Mouse (Mus musculus): ENCODE results near the gene Tmem236.
"Not testable (repeated sequence)": the region's sequence is repeated elsewhere in the genome, so short reads cannot be mapped to it uniquely, and the experiment has no call there.

The Tmem236 gene

DNA sequence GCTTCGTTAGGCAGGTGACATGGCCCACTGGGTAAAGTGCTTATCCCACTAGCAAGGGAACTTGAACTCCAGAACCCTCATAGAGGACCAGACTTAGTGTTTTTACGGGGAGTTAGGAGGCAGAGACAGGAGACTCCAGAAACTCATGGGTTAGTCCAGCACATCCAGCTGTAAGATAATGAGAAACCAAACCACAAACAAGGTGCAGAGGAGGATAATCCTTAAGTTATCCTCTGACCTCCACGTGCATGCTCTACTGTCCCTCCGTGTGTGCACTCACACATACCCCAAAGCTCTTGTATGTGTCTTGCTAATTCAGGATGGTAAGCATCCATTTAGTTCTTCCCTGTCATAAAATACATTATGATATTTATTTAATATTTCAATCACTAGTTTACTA is 17.3 kb downstream of the Tmem236 start:
- DNase-seq (ENCODE audit: low spot score in 2 of 2) = no peak

DNA sequence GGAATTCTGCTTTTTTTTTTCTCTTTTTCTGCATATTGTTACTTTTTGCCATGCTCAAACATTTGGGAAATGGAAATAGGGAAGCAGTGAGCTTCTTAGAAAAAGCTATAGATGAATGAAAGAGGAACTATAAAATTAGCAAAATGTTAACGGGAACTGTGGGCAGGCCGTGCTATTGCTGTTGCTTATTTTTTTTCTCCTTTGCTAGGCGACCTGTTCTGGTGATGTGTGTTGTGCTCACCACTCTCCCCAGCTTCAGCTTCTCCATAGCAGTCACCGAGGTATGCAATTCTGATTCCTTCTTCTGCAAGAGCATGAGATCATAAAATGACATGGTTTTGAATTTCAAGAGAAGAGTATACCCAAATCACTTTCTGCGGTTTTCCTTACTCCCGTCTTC is 17.7 kb downstream of the Tmem236 start:
- DNase-seq (ENCODE audit: low spot score in 2 of 2) = no peak

- not testable (repeated sequence) for DNase-seq (ENCODE audit: low spot score in 2 of 2)
Observed at GRCm38 (mm10) chr2:14198325-14198903, 24.1 kb downstream of the Tmem236 start.

- DNase-seq (ENCODE audit: low spot score in 2 of 2) = no peak
Observed at GRCm38 (mm10) chr2:14199621-14200020, 25.3 kb downstream of the Tmem236 start.

GRCm38 (mm10) chr2:14200879-14201445 is 26.6 kb downstream of the Tmem236 start:
- DNase-seq (ENCODE audit: low spot score in 2 of 2) = not testable (repeated sequence)

GRCm38 (mm10) chr2:14204308-14204707 is 30.0 kb downstream of the Tmem236 start:
- no peak for DNase-seq (ENCODE audit: low spot score in 2 of 2)

DNA sequence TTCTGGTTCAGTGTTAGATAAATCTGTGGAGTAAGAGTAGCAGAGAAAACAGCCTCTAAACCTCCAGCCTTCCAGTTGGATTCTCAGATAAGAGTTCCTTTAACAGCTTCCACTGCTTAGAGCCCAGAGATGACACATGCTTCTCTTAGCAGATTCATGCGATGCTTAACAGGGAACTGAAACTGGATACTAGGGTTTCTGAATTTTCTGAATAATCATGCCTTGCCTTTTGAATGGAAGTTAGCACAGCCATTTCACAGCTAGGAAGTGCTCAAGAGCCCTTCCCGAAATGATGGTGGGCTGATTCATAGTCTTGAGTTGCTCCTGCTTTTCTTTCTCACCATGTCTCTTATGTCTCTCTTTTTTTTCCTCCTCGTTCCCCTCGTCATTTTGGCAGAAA is 32.5 kb downstream of the Tmem236 start:
- no peak for DNase-seq (ENCODE audit: low spot score in 2 of 2)

GRCm38 (mm10) chr2:14210731-14211130 is 36.4 kb downstream of the Tmem236 start:
- no peak for DNase-seq (ENCODE audit: low spot score in 2 of 2)

GRCm38 (mm10) chr2:14211606-14212005 is 37.3 kb downstream of the Tmem236 start:
- no peak for DNase-seq (ENCODE audit: low spot score in 2 of 2)

- no peak for DNase-seq (ENCODE audit: low spot score in 2 of 2)
Observed at GRCm38 (mm10) chr2:14214764-14215163, 40.4 kb downstream of the Tmem236 start.

DNA sequence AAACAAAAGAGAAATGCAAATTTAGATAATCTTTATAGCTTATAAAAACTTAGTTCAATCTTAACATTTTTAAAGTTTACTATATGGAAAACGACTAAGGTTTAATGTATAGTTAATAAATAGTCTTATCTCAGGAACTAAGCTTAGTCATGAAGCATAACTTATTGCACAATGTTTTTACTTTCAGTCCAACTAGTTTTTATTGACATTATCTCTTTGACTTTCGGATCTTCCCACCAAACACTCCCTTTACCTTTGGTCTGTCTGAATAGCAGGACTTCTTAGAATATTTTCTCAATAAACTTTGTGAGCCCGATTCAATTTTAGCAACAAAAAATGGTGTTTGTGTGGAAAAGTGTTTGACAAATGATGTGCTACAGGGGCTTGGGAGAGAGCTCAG is 42.3 kb downstream of the Tmem236 start:
- DNase-seq (ENCODE audit: low spot score in 2 of 2) = no peak

GRCm38 (mm10) chr2:14218126-14218525 is 43.8 kb downstream of the Tmem236 start:
- DNase-seq (ENCODE audit: low spot score in 2 of 2) = no peak

GRCm38 (mm10) chr2:14224387-14224786 is 50.1 kb downstream of the Tmem236 start:
- no peak for DNase-seq (ENCODE audit: low spot score in 2 of 2)

- DNase-seq (ENCODE audit: low spot score in 2 of 2) = no peak
Observed at GRCm38 (mm10) chr2:14228495-14228894, 54.2 kb downstream of the Tmem236 start.

DNA sequence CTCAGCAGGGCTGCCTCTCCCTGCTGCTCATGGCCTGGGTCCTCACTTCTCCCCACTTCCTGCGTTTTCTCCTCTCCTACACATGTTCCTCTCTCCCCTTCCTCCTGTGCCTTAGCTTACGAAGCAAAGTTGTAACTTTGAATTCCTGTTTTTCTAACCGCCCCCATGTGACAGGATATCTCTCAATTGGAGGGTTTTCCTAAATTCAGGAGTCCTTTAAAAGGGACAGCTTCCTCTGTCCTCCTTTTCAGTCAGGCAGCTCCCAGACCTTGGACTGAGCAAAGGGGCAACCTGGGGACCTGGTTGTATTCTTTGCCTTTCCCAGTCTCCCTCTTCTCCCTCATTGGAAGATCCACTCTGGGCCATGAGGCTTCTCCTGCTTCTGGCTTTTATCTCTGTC is 54.8 kb downstream of the Tmem236 start, which contains the start of gene Mrc1:
Mrc1 (plus strand) TSS at position 244 of the 400 bp plus-strand sequence.
- DNase-seq (ENCODE audit: low spot score in 2 of 2) = no peak

DNA sequence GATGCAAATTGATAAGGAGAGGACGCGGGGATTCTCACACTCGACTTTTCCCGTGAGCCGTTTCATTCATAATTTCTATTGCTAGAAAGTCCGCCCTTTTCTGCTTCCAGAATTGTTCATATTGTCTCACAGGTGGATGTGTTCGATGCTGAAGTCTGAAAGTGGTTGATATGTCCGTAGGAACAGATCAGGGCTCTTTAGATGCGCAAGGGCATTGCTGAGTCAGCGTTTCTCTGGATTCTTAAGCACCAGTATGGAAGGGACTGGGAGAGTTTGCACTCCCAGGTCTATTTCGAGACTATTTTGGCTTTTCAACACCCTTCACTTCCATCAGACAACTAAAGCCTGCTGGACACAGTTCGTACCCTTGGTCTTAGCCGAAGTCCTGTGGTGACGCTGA is 55.7 kb downstream of the Tmem236 start:
- DNase-seq (ENCODE audit: low spot score in 2 of 2) = no peak

GRCm38 (mm10) chr2:14232897-14233296 is 58.6 kb downstream of the Tmem236 start:
- no peak for DNase-seq (ENCODE audit: low spot score in 2 of 2)

DNA sequence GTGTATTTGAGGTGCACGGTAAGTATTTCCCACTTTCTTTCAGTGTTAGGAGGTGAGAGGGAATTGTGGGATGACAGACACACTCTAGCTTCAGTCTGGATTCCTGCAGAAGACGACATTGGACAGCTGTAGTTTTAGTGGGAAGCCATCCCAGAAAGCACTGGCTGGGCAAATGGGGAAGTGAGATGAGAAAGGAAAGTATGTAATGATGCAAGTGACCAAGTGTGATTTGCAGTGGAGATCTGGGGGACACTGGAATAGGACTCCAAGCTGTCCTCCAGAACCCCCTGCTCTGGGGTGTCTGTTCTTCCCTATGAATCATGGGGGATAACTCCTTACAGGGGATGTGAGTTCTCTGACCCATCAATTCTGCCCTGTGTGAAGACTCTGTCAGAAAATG is 59.7 kb downstream of the Tmem236 start:
- no peak for DNase-seq (ENCODE audit: low spot score in 2 of 2)

GRCm38 (mm10) chr2:14235319-14235718 is 61.0 kb downstream of the Tmem236 start:
- no peak for DNase-seq (ENCODE audit: low spot score in 2 of 2)

DNA sequence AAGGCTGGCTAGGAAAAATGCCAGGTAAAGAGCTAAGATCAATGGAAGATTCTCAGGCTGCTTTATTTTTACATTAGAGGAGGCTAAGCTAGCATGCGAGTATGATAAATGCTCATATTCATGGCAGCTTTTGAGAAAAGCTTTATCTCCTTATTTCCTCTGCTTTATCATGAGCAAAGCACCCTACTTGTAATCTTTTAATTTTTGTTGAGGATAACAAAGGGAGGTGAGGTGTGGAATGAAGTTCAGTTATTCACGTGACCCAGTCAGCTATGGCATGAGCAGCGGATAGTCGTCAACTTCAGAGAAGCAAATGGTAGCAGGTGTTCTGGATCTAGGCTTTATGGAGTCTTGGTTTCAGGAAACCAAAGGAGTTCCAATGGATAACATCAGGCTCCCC is 62.6 kb downstream of the Tmem236 start:
- DNase-seq (ENCODE audit: low spot score in 2 of 2) = no peak

DNA sequence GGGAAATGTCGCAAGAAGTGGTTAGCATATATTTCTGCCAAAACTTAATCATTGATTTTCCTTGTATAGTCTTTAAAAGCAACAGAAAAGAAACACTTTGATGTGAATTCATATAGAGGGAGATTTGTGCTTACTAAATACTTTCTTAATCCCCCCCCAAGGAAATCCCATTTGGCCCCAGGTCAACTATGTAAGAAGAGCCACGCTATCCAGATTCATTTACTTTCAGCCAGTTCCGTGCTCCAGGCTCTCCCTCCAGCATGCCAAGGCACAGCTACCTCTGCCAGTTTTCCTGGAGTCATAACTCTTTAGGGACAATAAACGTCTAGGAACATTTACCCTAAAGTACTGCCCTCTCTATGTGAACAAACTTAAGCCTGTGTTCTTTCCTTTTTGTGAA is 63.4 kb downstream of the Tmem236 start:
- no peak for DNase-seq (ENCODE audit: low spot score in 2 of 2)

- no peak for DNase-seq (ENCODE audit: low spot score in 2 of 2)
Observed at GRCm38 (mm10) chr2:14239151-14239550, 64.8 kb downstream of the Tmem236 start.

- no peak for DNase-seq (ENCODE audit: low spot score in 2 of 2)
Observed at GRCm38 (mm10) chr2:14244157-14244556, 69.8 kb downstream of the Tmem236 start.

DNA sequence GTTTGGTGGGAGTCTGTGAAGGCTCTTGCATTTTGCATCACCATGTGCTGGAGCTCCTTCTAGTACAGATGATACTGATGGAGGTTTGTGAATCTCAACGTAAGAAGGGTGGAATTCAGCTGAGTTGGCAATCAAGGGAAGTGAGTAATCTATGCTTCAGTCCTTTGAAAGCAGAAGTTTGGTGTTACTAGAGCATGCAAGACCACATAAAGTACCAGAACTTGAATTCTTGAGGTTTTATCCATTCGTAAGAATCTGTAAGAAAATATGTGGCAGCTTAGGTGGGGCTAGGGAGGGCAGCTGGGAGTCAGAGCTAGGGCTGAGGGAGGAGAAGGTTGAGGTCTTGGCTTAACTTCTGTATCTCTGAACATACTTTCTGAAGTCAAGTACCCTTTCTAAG is 70.3 kb downstream of the Tmem236 start:
- DNase-seq (ENCODE audit: low spot score in 2 of 2) = no peak
